Mouse (Mus musculus): ENCODE results near the gene Ankrd27. TPM values are rescaled to one million over a fixed set of nuclear protein-coding genes. Genes with fewer than 3 reads are reported as not detected.
A peak's percentile ranks its signal among the peaks of the same experiment; 100 is the strongest.

The Ankrd27 gene
- polyA plus RNA-seq (2011; ENCODE audit: insufficient read length, low read depth, missing spikeins): 51.0 and 65.3 TPM in 2 replicates

DNA sequence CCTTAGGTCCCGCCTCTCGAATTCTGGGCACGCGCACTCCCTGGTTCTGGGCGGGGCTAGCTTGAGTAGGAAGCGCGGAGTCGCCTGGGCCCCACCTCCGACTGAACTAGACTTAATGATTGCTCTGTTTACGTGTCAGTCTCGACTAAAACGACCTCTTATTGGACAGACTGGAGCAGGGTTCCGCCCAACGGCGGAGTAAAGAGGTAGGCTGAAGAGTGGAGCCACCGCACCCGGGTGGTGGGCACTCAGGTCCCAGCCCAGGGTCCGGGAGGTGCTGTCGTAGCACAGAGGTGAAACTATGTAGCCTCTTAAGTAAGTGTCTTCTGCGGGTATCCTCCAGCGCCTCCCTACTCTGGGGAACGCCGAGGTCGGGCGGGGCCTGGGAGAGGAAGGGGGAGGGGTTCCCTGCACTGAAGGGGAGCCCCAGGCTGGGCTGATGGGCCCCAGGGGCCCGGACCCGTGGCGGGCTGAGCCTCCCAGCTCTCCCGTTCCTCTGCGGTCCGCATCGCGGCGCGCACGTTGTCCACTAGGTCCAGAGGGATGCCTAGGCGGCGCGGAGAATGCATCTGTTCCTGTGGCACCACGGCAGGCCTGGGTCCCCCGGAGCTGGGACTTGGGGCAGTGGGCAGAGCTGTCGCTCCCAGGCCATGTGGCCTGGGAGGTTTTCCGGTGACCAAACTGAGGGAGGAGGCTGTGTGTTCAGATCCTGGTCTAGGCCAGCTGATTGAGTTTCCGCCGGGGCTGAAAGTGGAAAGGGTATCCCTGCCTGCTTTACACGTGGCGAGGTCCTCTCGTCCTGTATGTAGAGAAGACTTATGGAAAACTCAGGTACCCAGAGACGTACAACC is at the start of gene Ankrd27:
TSS of gene Ankrd27 (plus strand) at position 190 of the 851 bp plus-strand sequence.
- peak within 1 kb of the TSS; percentile 81 for H3K4me3 ChIP-seq (ENCODE audit: insufficient read depth, low read length)
- H3K4me1 ChIP-seq (ENCODE audit: control insufficient read depth, insufficient read depth, low read length): peaks cover 22% of the 10 kb centered on the region
- peak within 1 kb of the TSS; percentile 3; the same call in 1 of the 2 replicates for H3K27ac ChIP-seq (ENCODE audit: insufficient read depth, low read length)
- TF ChIP-seq POLR2A (IDR thresholded peaks at IDR 0.05; ENCODE audit: low read depth, low read length) (peak; percentile 97), CTCF (IDR thresholded peaks at IDR 0.05; ENCODE audit: borderline replicate concordance, insufficient read depth, low read length) (no peak)

- peak; percentile 25; the same call in 1 of the 2 replicates for TF ChIP-seq CTCF (IDR thresholded peaks at IDR 0.05; ENCODE audit: borderline replicate concordance, insufficient read depth, low read length)
- no peak for TF ChIP-seq POLR2A (IDR thresholded peaks at IDR 0.05; ENCODE audit: low read depth, low read length)
- Histone ChIP-seq H3K4me1 (ENCODE audit: control insufficient read depth, insufficient read depth, low read length) (no peaks in the 10 kb centered on the region), H3K4me3 (ENCODE audit: insufficient read depth, low read length) (no peak within 1 kb of the TSS)
Measured at GRCm38 (mm10) chr7:35537562-35537961, 48.5 kb upstream of the Ankrd27 start, which contains the start of gene Tdrd12. Tdrd12 (minus strand) TSS chr7:35537745.

DNA sequence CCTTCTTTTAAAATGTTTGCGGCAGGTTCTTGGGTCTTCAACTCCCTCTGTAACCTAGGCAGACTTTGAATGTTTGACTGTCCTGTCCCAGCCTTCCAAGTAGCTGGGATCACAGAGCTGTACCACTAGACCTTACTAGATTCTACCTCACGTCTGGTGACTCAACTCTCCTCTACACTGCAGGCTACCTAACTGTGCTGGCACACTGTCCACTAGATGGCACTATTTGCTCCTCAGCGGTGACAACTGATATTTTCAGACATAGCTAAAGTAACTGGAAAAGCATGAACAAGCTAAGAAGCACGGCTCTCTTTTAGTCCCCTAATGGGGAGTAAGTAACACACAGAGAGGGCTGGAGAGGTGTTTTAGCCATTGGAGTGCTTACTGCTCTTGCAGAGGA is 40.2 kb upstream of the Ankrd27 start:
- Histone ChIP-seq H3K4me3 (ENCODE audit: insufficient read depth, low read length) (no peak overlapping the region), H3K27ac (ENCODE audit: insufficient read depth, low read length) (no peak overlapping the region), H3K4me1 (ENCODE audit: control insufficient read depth, insufficient read depth, low read length) (no peaks in the 10 kb centered on the region)
- TF ChIP-seq POLR2A (IDR thresholded peaks at IDR 0.05; ENCODE audit: low read depth, low read length) (no peak), CTCF (IDR thresholded peaks at IDR 0.05; ENCODE audit: borderline replicate concordance, insufficient read depth, low read length) (peak; percentile 87; the same call in 1 of the 2 replicates)

More at GRCm38 (mm10) chr7:35537562-35537961, 48.5 kb upstream of the Ankrd27 start, which contains the start of gene Tdrd12:
- no peak within 1 kb of the TSS for H3K27ac ChIP-seq (ENCODE audit: insufficient read depth, low read length)

DNA sequence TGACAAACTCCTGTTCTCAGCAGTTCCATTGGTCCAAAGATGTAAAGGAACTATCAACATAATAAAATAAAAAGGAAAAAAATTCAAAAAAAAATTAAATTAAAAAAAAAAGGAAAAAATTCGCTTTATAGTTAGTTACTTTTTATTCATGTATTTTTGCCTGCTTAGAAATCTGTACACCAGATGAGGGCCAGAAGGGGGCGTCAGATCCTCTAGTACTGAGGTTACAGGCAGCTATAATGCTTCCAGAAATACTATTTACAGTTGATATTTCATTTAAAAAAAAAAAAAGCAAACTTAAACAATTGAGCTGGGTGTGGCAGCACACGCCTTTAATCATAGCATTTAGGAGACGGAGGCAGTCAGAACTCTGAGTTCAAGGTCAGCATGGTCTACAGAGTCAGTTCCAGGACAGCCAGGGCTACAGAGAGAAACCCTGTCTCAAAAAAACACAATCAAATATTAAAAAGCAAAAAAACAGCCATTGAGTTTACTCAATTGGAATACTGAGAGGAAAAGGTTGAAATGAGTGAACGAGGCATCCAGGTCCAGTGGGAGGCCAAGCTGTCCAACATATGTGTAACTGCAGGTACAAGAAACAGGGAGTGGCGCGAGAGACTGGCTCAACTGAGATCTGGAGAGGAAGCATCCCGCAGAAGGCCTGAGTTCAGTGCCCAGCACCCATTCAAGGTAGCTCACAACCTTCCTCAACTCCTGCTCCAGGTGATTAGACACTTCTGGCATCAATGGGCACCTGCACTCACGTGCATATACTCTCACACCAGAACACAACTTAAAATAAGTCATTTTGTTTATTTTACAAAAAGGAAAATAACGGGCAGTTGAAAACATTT is 32.1 kb upstream of the Ankrd27 start:
- Histone ChIP-seq H3K4me3 (ENCODE audit: insufficient read depth, low read length) (peak overlapping the region; percentile 64), H3K4me1 (ENCODE audit: control insufficient read depth, insufficient read depth, low read length) (no peaks in the 10 kb centered on the region; the same call in 1 of the 2 replicates), H3K27ac (ENCODE audit: insufficient read depth, low read length) (no peak overlapping the region)
- no peak for TF ChIP-seq POLR2A (IDR thresholded peaks at IDR 0.05; ENCODE audit: low read depth, low read length)
- TF ChIP-seq CTCF (IDR thresholded peaks at IDR 0.05; ENCODE audit: borderline replicate concordance, insufficient read depth, low read length): no peak

DNA sequence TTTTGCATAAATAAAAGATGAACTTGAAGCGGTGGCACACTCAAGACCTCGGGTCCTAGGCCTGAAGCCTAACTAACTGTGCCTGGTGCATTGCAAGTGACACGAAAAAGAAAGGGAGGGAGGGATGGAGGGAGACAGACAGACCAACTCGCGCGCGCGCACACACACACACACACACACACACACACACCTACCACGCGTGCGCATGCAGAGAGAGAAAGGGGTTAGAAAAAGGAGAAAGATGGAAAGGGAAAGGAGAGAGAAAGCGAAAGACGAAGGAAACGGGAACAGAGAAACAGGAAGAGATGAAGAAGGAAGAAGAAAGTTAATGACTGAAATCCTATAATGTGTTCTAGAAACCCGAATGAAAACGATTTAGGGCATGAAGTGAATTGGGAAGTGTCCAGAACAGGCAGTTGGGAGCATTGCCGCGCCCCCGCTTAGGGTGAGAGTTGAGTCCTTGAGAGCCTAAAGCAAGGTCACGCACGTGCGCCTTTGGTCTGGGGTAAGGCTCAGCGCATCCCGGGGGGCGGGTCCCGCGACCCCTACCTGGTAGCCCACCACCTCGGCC is 31.4 kb upstream of the Ankrd27 start:
- H3K27ac ChIP-seq (ENCODE audit: insufficient read depth, low read length): peak overlapping the region; percentile 16; the same call in 1 of the 2 replicates

DNA sequence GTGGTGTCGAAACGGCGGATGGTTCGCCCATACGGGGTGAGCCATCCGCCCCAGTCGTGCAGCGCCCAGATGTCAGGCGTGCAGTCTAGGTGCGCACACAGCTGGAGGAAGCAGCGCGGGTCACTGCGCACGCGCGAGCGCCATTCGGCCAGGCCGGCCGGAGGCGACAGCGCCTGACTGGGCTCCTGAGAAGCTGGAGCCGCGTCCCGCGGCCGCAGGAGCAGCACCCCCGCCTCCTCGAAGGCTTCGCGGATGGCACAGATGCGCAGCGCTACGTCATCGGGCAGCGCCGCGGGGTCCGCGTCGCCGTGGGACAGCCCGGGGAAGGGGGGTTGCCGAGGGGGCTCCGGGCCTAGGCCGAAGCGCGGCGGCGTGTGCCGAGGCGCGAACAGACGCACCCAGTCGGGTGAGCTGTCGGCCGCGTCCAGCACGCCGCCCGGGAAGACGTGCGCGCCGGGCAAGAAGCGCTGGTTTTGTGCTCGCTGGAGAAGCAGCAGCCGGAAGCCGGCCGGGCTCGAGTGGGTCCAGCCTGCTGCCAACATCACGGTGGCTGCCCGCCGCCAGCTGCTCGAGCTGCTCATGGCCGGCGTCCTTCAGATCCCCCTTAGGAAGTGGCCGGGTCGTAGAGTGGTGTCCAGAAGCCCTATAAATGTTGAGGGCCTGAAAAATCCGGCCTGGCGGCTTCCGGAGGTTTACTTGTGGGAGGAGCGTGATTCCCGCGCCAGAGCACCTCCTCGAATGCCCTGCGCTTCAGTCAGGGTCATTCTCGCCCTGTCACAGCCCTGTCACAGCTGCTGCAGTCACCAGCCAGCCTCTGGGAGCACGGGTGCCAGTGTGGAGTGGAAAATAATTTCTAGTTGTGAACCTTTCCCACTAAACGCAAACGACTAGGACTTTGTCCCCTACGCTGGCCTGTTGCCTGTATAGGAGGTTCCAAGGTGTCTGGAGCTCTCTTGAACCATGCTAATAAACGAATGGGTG is 30.5 kb upstream of the Ankrd27 start:
- H3K4me1 ChIP-seq (ENCODE audit: control insufficient read depth, insufficient read depth, low read length): no peaks in the 10 kb centered on the region; the same call in 1 of the 2 replicates
- TF ChIP-seq CTCF (IDR thresholded peaks at IDR 0.05; ENCODE audit: borderline replicate concordance, insufficient read depth, low read length) (no peak), POLR2A (IDR thresholded peaks at IDR 0.05; ENCODE audit: low read depth, low read length) (peak; percentile 80)
- peak overlapping the region; percentile 83 for H3K27ac ChIP-seq (ENCODE audit: insufficient read depth, low read length)
- peak overlapping the region; percentile 64 for H3K4me3 ChIP-seq (ENCODE audit: insufficient read depth, low read length)

More for the DNA sequence above, 31.4 kb upstream of the Ankrd27 start:
- peak overlapping the region; percentile 64 for H3K4me3 ChIP-seq (ENCODE audit: insufficient read depth, low read length)
- no peaks in the 10 kb centered on the region; the same call in 1 of the 2 replicates for H3K4me1 ChIP-seq (ENCODE audit: control insufficient read depth, insufficient read depth, low read length)
- TF ChIP-seq POLR2A (IDR thresholded peaks at IDR 0.05; ENCODE audit: low read depth, low read length): no peak
- no peak for TF ChIP-seq CTCF (IDR thresholded peaks at IDR 0.05; ENCODE audit: borderline replicate concordance, insufficient read depth, low read length)

DNA sequence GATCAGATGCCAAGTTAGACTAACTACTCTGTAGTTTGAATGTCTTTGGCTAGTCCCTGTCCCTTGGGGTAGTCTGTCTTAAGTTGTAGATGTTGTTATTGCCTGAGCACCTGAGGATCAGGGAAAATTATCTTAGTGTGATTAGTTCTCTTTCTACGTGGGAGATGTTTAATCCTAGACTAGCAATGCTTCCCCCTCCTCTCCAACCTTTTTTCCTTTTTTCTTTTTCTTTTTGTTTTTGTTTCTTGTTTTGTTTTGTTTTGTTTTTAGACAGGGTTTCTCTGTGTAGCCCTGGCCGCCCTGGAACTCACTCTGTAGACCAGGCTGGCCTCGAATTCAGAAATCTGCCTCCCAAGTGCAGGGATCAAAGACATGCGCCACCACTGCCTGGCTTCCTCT is 29.8 kb upstream of the Ankrd27 start, which contains the start of gene Nudt19:
TSS of gene Nudt19 (minus strand) at position 100 of the 399 bp plus-strand sequence.
- peak within 1 kb of the TSS; percentile 64 for H3K4me3 ChIP-seq (ENCODE audit: insufficient read depth, low read length)
- no peak for TF ChIP-seq POLR2A (IDR thresholded peaks at IDR 0.05; ENCODE audit: low read depth, low read length)
- TF ChIP-seq CTCF (IDR thresholded peaks at IDR 0.05; ENCODE audit: borderline replicate concordance, insufficient read depth, low read length): no peak
- no peaks in the 10 kb centered on the region; the same call in 1 of the 2 replicates for H3K4me1 ChIP-seq (ENCODE audit: control insufficient read depth, insufficient read depth, low read length)
- H3K27ac ChIP-seq (ENCODE audit: insufficient read depth, low read length): peak within 1 kb of the TSS; percentile 83

GRCm38 (mm10) chr7:35556905-35557304 is 29.1 kb upstream of the Ankrd27 start:
- Histone ChIP-seq H3K4me1 (ENCODE audit: control insufficient read depth, insufficient read depth, low read length) (no peaks in the 10 kb centered on the region; the same call in 1 of the 2 replicates), H3K4me3 (ENCODE audit: insufficient read depth, low read length) (no peak overlapping the region), H3K27ac (ENCODE audit: insufficient read depth, low read length) (no peak overlapping the region)
- TF ChIP-seq POLR2A (IDR thresholded peaks at IDR 0.05; ENCODE audit: low read depth, low read length): no peak; the same call in 1 of the 2 replicates
- TF ChIP-seq CTCF (IDR thresholded peaks at IDR 0.05; ENCODE audit: borderline replicate concordance, insufficient read depth, low read length): no peak

Measured in embryonic fibroblast, embryonic 13.5 days (primary cell).